Mouse (Mus musculus): Measurements from ENCODE around the gene Slco1a5. TPM values are rescaled to one million over a fixed set of nuclear protein-coding genes. Genes with fewer than 3 reads are reported as not detected.
"Not testable (repeated sequence)": the region's sequence is repeated elsewhere in the genome, so short reads cannot be mapped to it uniquely, and the experiment has no call there.

Slco1a5 gene
- total RNA-seq (2015; ENCODE audit: low replicate concordance) (not detected in 2 replicates), total RNA-seq (2017; ENCODE audit: low replicate concordance) (not detected in 2 replicates)

DNA sequence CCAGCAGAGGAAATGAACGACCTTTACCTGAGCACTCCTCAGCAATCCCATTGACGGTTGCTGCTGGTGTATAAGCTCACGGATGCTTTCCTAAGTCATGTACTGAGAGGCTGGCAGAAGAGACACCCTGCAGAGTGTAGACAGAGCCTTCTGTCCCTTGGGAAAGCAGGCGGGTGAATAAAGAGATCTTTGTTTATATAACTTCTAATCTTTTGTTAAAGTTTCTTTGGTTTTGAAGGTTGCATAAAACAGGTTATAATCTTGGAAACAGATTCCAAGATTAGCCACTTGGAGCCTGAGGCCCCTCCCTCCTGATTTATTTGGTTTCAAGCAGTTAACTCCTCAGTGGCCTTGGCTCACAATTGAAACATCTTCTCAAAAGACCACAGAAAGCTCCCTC is at the start of gene Slco1a5:
Gene Slco1a5 (minus strand): TSS at position 101 of the 400 bp plus-strand sequence.
- ATAC-seq (replicated peaks; ENCODE audit: low FRiP score, poor library complexity, severe bottlenecking): no peak

DNA sequence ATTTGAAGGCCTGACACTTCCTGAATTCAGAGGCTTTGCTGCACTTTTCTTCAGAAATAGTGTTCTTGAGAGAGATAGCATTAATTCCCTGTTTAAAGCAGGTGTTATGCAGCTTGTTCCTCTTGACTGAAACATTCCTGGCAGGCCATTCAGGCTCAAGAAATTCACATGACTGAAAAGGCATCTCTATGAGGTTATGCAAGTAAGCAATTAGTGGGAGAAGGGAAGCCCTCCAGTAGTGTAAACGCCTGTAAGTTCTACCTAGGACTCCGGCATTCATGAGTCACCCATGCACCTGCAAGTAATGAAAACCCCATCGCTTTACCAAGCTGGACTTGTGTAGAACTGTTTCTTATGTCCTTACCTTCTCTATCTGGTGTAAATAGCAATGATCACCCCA is 46.8 kb upstream of the Slco1a5 start:
- no peak for ATAC-seq (replicated peaks; ENCODE audit: low FRiP score, poor library complexity, severe bottlenecking)

DNA sequence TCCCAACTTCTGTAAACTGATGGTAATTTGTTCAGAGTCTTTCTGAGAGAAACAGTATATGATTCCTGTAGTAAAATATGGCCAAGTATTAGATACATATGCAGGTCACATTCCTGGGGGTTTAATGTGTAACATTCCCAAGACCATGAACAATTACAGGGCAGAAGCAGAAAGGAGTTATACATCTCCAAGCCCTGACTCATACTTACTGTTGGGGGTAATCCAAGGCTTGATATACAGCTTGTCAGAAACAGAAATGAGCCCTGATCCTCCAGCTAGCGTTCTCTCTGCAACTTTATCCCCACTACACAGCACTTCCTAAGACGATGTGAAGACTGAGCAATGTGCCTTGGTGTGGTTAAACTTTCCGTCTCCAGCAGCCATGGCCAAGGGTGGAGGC is 44.8 kb upstream of the Slco1a5 start:
- ATAC-seq (replicated peaks; ENCODE audit: low FRiP score, poor library complexity, severe bottlenecking): no peak

DNA sequence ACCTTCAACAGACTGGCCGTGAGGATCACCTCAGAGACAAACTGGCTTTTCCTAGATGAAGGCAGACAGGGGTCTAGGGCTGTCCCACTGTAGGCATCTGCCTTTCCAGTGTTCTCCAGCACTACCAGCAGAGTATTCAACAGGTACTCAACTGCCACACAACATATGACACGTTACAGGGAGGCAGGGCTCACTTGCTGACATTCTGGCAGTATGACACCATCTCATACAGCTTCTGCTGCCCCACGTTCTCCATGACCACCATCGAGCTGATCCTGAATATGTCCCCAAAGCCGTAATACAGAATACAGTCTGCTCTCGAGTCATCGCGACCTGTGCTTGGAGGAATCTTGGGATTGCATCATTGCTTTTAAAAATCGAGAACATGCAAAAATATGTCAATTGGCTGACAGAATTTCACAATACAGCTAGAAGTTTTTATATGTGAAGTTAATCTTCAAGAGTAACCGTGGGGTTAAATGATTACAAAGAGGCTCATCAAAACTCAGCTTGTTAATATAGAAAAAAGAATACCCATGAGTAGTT is 43.8 kb upstream of the Slco1a5 start:
- ATAC-seq (replicated peaks; ENCODE audit: low FRiP score, poor library complexity, severe bottlenecking): no peak

DNA sequence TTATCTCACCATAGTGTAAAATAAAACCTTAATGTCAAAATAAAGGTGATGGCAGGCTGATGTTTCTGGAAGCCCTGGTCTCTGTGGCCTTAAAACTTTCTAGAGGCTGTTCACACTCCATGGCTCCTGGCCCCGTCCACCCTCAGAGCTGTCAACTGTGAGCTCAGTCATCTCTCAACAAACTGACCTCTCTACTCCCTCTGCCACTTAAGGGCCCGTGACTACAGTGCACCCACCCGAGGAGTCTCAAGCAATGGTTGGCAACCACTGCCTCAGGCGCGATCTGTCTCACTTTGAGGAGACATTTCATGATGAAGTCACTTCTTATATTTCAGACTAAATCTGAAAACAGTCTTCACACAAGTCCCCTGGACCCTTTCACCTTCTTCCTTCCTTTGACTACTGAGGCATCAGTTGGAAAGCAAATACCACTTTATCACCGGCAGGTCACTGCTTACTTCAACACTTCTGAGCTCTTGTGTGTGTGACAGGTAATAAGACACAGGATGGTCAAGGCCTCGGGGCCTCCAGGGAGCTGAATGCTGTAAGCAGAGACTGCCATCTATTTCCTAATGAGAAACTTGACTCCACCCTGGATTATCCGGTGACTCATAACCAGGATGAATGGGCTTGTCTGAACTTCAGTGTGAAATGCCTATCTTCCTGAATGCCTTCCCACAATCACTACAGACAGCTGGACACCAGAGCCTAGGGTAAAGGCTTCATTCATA is 43.1 kb upstream of the Slco1a5 start:
- no peak for ATAC-seq (replicated peaks; ENCODE audit: low FRiP score, poor library complexity, severe bottlenecking)

DNA sequence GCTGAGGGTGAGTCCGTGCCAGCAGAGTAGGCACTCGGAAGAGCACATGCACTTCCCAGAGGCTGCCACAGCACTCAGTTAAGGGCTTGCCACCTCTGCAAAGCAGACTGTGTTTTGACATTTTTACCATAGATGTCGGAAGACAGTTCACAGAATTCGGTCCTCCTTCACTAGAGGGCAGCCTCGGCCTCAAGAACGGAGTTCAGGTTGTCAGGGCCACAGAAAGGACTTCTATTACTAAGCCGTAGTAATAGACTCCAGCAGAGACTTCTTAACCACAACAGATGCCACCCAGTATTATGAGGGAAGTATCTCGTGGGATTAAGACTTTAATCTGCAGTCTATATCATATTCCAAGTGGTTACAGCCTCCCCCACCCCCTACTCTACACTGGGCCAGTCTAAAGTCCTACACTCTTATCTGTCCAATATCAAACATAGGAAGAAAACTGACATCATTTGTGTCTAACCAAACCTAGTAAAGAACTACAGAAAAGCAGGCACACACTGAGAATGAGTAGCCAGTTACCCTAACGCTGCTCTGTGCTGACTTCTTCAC is 40.3 kb upstream of the Slco1a5 start:
- ATAC-seq (replicated peaks; ENCODE audit: low FRiP score, poor library complexity, severe bottlenecking): no peak

DNA sequence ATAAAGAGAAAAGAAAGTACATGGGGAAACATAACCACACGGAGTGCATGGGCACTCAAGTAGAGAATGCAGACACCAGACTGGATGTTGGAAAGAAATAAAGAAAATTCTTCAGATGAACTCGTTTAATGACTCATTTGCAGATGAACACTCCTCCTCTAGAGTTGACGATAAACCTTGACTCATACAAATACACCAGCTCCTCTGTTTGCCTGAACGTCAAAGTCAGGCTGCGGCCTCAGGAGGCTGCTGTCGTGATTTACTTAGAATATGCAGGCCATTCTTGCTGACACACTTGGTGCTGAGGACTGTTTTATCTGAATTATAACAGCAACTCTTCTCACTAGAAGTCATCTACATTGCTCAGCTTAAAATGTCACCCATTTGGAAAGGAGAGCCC is 39.3 kb upstream of the Slco1a5 start:
- ATAC-seq (replicated peaks; ENCODE audit: low FRiP score, poor library complexity, severe bottlenecking): no peak

DNA sequence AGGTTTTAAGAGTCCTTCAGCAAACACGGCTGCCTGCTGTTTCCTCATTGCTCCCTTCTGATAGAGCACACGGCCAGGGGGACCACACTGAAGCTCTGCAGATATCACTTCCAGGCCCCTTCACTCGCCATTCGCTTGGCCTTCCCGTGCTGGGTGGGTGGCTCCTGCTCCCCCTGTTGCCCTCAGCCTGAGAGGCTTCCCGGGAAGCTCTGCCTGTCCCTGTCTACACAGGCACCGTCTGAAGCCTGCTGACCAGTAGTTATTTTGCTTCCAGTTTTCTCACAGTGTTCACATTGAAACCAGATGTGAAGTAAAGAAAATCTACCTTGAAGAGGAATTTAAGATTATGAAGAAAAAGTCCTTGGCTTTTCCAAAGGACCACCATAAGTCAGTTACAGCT is 34.3 kb upstream of the Slco1a5 start:
- ATAC-seq (replicated peaks; ENCODE audit: low FRiP score, poor library complexity, severe bottlenecking): no peak

DNA sequence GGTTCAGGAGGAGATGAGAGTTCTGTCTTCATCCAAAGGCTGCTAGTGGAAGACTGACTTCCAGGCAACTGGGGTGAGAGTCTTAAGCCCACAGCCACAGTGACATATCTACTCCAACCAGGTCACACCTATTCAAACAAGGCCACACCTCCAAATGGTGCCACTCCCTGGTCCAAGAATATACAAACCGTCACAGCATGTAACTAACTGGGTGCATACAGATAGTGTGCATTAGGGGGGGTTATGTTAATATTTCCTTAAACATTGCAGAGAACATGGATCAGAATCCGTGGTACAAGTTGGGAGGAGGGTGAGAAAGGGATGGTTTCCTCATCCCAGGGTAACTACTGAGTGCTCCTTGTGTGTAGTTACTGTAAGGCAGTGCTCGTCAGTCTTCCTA is 29.3 kb upstream of the Slco1a5 start:
- ATAC-seq (replicated peaks; ENCODE audit: low FRiP score, poor library complexity, severe bottlenecking): not testable (repeated sequence)

DNA sequence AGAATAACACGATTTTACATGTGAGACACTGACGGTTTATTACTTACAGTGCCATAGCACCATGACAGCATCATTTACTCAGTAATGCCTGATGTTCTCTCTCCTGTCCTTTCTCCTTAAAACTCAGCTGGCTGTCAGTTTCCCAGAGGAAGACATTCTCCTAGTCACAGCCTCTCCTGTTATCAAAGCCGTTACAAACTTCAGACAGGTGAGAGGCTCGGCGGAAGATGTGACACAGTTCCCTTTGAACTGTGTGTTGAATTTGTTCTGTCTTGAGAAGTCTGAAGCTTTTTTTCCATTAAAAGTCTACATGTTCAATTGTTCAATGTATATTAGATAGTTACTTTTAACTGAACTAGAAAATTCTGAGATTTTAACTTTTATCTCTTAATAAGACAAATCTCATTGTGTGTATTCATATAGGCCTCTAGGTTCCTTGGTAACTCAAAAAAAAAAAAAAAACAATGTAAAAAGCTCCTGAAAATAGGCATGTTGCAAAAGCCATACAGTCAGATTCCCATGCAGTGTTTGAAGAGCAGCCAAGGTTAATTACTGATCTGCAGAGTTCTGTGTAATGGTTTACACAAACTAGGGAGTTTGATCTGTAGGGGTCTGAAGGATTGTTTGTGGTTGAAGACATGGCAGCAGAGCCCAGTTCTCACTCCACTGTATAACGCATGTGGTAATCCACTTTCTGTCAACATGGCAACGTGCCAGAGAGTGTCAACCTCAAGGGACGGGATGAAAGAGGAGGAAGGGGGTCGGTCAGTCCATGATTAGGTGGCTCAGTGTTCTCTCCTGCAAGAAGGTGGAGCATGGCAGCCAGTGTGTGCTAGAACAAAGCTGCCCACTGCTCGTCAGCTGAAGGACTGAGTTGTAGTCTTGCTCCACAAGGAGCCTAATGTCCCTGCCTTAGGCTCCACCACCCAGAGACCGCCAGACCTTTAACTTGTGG is 24.9 kb upstream of the Slco1a5 start:
- ATAC-seq (replicated peaks; ENCODE audit: low FRiP score, poor library complexity, severe bottlenecking): no peak

DNA sequence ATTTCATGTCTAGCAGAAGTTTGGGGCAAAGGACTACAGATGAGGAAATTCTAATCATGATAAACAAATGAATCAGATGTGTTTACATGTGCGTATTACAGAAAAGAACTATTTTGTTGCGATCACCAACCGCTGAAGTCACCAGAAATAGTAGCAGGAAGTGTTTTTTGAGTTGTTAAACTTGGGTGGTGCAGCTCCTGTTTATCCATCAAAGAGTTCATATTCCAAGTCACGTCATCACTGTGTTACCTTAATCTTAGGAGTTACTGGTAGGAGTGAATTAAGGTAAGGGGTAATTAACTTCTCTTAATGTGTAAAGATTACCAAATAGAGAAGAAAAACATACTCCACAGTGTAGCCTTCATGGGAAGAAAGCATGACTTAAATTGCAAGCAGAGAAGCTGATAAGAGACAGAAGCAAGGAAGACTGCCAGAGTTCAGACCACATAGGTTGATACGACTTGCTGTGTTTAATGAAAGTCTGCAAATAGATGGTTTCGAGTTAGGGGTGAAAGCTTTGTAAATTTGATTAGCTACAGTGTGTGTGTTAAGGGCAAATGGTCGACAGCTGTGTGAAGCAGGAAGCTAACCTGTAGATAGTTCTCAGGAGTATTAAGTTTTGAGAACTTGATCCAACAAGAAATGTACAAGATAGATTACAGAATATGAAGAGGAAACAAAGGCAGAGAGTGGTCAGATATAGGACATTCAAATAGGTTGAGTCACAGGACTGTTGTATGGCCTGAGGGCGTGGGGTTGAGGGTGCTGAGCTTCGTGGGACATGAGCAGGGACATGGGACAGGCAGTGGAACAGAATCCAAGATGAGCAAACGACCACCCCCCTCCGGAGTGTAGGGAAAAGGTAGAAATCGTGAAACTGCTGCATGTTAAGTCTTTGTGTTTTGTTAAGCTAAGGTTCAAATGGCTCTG is 23.7 kb upstream of the Slco1a5 start:
- ATAC-seq (replicated peaks; ENCODE audit: low FRiP score, poor library complexity, severe bottlenecking): no peak

DNA sequence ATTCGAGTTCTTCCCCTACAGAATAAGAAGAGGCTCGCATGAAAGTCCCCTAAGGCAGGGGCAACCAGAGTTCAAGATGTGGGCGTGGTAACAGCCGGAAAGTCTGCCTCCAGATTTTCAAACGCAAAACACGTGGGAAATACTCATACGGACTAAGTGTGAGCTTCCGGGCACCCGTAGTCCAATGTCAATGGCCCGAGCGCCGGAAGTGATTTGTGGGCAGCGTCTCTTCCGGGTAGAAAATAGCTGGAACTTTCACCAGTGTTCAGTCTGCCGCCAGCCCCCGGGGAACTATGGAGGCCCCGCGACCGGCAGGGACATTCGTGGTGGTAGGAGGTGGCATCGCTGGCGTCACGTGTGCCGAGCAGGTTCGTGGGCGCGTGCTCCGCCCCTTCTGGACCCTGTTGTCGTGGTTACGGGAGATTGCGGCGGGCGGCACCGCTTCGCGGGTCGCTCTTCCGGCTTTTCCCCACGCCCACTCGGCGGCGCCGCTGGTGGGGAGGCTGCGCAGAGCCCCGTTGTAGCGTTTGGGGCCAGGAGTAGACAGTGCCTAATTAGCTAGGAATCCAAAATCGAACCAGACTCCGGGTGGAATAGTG is 22.8 kb upstream of the Slco1a5 start, which contains the start of gene Pyroxd1:
Gene Pyroxd1 (plus strand): TSS at position 215 of the 599 bp plus-strand sequence.
- peak; percentile 98 for ATAC-seq (replicated peaks; ENCODE audit: low FRiP score, poor library complexity, severe bottlenecking)

DNA sequence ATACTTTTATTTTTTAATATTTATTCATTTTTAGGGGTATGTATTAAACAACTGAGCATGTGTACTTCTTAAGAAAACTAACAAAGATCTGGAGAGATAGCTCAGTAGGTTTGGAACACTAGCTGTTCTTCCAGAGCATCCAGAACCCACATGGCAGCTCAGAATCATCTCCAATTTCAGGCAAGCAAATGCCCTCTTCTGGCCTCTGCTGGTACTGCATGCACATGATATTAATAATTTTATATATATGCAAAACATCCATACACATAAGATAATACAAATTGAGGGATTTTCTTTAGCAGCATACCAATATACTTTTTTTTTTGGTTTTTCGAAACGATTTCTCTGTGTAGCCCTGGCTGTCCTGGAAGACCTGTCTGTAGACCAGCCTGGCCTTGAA is 20.8 kb upstream of the Slco1a5 start:
- no peak for ATAC-seq (replicated peaks; ENCODE audit: low FRiP score, poor library complexity, severe bottlenecking)

DNA sequence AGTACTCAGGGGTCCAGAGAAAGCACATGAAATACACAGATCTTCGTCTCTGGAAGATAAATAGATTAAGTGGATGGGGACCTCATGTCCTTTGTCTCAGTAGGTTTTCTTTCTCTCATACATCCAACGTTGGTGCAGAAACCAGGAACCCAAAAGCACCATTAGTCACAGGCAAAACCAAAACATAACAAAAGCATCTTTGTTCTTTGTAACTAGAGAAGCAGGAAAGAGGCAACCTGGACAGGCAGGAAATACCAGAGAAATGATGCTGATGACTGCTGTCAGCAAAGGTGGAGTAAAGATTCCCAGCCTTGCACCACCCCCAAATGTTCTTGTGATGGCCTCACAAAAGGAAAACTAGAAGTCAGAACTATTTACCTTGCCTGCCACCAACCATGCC is 16.8 kb upstream of the Slco1a5 start:
- no peak for ATAC-seq (replicated peaks; ENCODE audit: low FRiP score, poor library complexity, severe bottlenecking)

DNA sequence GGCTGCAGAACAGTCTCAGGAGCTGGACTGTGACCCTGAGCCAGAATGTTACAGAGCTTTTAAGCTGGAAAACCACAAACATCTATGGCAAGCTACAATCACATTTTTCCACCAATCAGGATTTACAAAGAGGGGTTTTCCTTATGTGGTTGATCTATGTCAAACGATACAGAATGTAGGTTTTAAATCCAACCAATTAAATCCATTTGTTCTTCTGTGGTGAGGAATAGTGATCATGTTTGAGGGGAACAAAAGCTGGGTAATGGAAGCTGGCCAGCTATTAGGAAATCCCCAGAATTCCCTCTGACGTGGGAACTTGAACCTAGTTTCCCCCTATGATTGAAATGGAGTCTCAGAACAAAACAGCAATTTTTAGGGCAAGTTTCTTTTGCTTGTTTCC is 16.2 kb upstream of the Slco1a5 start:
- ATAC-seq (replicated peaks; ENCODE audit: low FRiP score, poor library complexity, severe bottlenecking): no peak

DNA sequence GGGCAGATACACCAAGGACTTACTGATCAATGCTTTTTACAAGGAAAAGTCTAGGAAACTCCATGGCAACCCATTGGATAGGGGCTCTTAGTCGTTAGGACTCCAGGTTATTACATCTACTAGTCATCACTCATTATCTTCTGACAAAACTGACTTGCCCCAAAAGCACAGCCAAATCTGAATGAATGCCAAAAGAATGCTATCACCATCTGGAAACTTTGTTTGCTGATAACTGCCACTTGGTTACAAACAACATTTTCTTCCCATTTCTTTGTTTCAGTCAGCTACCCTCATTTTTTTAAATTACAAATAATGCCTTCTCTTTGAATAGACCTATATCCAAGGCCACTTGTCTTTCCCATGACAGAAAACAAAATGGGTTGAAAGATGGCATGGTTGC is 6.4 kb upstream of the Slco1a5 start:
- ATAC-seq (replicated peaks; ENCODE audit: low FRiP score, poor library complexity, severe bottlenecking): no peak

DNA sequence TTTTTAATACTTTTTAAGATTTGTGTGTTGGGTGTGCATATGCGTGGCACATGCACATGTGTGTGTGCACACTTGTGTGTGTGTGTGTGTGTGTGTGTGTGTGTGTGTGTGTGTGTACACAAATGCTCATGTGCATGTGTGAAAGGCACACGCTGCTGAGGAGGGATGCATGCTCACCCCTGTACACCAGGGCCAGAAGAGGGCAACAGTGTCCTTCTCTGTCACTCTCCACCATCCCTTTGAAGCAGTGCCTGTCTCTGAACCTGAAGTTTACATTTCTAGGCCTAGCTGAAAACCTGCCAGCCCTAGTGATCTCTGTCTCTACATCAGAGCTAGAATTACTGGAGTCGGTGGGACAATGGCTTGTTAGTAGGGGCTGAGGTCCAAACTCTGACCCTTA is 3.8 kb upstream of the Slco1a5 start:
- no peak for ATAC-seq (replicated peaks; ENCODE audit: low FRiP score, poor library complexity, severe bottlenecking)

DNA sequence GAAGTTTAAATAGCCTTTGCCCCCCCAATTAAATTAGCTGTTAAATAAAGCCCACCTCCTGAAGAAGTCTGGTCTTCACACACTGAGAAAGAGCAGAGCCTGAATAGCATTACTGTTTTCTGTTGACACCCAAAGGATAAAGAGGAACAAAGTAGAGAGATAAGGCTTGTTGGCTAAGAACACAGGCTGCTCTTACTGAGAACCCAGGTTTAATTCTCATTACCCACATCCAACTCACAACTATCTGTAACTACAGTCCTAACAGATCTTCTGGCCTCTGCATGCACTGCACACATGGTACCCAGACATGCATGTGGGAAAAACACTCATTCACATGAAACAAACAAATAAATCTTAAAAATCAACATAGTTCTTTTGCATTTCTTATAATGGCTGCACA is 5.7 kb downstream of the Slco1a5 start:
- ATAC-seq (replicated peaks; ENCODE audit: low FRiP score, poor library complexity, severe bottlenecking): no peak

DNA sequence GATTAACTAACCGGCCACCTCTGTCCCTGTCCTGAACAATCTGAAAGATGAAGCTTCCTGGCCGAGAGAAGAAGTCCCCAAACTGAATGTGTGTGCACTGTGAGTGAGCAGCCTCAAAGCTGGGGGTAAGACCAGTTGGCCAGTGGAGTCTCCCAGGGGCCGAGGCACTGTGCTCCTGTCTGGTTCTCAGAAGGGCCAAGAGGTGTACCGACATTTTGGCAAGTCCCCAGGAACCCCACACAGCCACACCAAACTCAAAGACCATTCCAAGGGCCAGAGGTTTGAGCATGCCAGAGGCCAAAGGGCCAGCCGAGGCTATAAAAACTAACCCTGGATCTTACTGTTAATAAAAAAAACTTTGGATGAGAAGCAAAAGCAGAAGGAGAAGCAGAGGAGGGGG is 8.5 kb downstream of the Slco1a5 start:
- no peak for ATAC-seq (replicated peaks; ENCODE audit: low FRiP score, poor library complexity, severe bottlenecking)
